Mouse (Mus musculus) kidney, embryonic 14.5 days (tissue): ENCODE data around the gene Astn2. TPM values are rescaled to one million over a fixed set of nuclear protein-coding genes. Genes with fewer than 3 reads are reported as not detected.
A peak's percentile ranks its signal among the peaks of the same experiment; 100 is the strongest.

Source experiments
- ATAC-seq: fragments of 200-750 bp; cut with Nextera tagmentation; 2 replicates; pipeline ENCODE4 v1.8.0; 2017; ENCODE audit warnings: moderate number of reproducible peaks, mild to moderate bottlenecking, moderate TSS enrichment, moderate library complexity; ENCODE audit not compliant: low FRiP score, low TSS enrichment
- H3K27ac ChIP-seq: fragments of 300-500 bp; sonication (generic); 2 replicates; pipeline ENCODE4 v1.5.1; 2014; ENCODE audit warnings: low read depth, mild to moderate bottlenecking, low read length, moderate library complexity, mixed read lengths
- H3K27me3 ChIP-seq: fragments of 300-500 bp; sonication (generic); 2 replicates; pipeline ENCODE4 v1.6.1; 2014; ENCODE audit warnings: mild to moderate bottlenecking, low read length; ENCODE audit not compliant: control insufficient read depth, insufficient read depth
- H3K36me3 ChIP-seq: fragments of 300-500 bp; sonication (generic); 2 replicates; pipeline ENCODE4 v1.6.1; 2014; ENCODE audit warnings: low read length, mixed read lengths; ENCODE audit not compliant: control insufficient read depth, insufficient read depth
- H3K4me1 ChIP-seq: fragments of 300-500 bp; sonication (generic); 2 replicates; pipeline ENCODE4 v1.6.1; 2014; ENCODE audit warnings: low read length, mixed read lengths; ENCODE audit not compliant: control insufficient read depth, insufficient read depth
- H3K4me2 ChIP-seq: fragments of 300-500 bp; sonication (generic); replicated peaks from 2 replicates; pipeline ENCODE4 v1.6.1; 2014; ENCODE audit warnings: low read depth, mild to moderate bottlenecking, low read length
- H3K4me3 ChIP-seq: fragments of 300-500 bp; sonication (generic); 2 replicates; pipeline ENCODE4 v1.5.1; 2014; ENCODE audit warnings: mild to moderate bottlenecking, low read length
- H3K9ac ChIP-seq: fragments of 300-500 bp; sonication (generic); 2 replicates; pipeline ENCODE4 v1.6.1; 2014; ENCODE audit warnings: low read depth, mild to moderate bottlenecking, low read length, moderate library complexity
- H3K9me3 ChIP-seq: fragments of 300-500 bp; sonication (generic); 2 replicates; pipeline ENCODE4 v1.6.1; 2016; ENCODE audit warnings: low read length; ENCODE audit not compliant: control insufficient read depth
- WGBS: fragments of 180-500 bp; shearing (Covaris S2); extraction: QIAGEN DNeasy Blood & Tissue Kit; methylation state at CpG from one replicate; pipeline ENCODE4 v1.1.7; 2014; 5-methylcytosine and 5-hydroxymethylcytosine counted together
- polyA plus RNA-seq: library from polyadenylated mRNA; unstranded; fragments of >200 nt; fragmentation: Nextera tagmentation; extraction: Ambion mirVana; gene quantifications from 2 replicates; pipeline ENCODE4 v1.2.1, GENCODE M21; 2014

The Astn2 gene
- polyA plus RNA-seq, 1 experiment from 2014 or later, result 0.60 TPM

- H3K9me3 ChIP-seq, result no peaks in the 10 kb centered on the region
- no peaks in the 10 kb centered on the region for H3K36me3 ChIP-seq
- no peak overlapping the region for H3K27ac ChIP-seq
- peak; percentile 43; the same call in 1 of the 2 replicates for ATAC-seq
- no peaks in the 10 kb centered on the region for H3K27me3 ChIP-seq
- no peak overlapping the region for H3K4me2 ChIP-seq
- no peaks in the 10 kb centered on the region for H3K4me1 ChIP-seq
- WGBS, result 34% methylated on average over 2 of the region's 2 CpGs
- H3K4me3 ChIP-seq, result no peak overlapping the region
- H3K9ac ChIP-seq, result no peak overlapping the region
Observed at GRCm38 (mm10) chr4:66232350-66232749, 172.1 kb downstream of the Astn2 start.

DNA sequence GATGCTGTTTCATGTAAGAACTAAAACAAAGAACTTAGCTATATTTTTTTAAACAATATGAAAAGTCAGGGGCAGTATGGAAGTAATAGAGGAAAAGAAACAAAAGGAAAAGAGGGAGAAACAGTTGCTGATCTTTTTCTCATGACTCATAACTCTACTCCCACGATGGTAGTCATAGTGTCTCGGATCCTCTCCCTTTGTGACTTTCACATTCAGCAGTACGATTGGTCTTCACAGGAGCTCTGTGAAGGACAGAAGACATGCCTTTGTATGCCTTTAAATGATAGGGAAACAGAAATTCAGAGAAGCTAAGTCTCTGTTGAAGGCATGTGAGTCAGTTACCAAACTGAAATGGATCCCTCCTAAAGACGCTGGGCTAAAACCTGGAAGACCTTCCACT, 173.7 kb downstream of the Astn2 start:
- no peaks in the 10 kb centered on the region for H3K9me3 ChIP-seq
- ATAC-seq, result no peak
- H3K9ac ChIP-seq, result no peak overlapping the region
- no peak overlapping the region for H3K4me3 ChIP-seq
- no peaks in the 10 kb centered on the region for H3K27me3 ChIP-seq
- H3K4me2 ChIP-seq, result no peak overlapping the region
- no peaks in the 10 kb centered on the region for H3K4me1 ChIP-seq
- no peaks in the 10 kb centered on the region for H3K36me3 ChIP-seq
- 84% methylated on average over 4 of the region's 4 CpGs for WGBS
- H3K27ac ChIP-seq, result no peak overlapping the region

- H3K4me1 ChIP-seq, result no peaks in the 10 kb centered on the region
- H3K27ac ChIP-seq, result no peak overlapping the region
- no peak overlapping the region for H3K4me2 ChIP-seq
- 82% methylated on average over 9 of the region's 9 CpGs for WGBS
- H3K4me3 ChIP-seq, result no peak overlapping the region
- no peaks in the 10 kb centered on the region for H3K9me3 ChIP-seq
- no peaks in the 10 kb centered on the region for H3K27me3 ChIP-seq
- ATAC-seq, result no peak
- no peaks in the 10 kb centered on the region for H3K36me3 ChIP-seq
- no peak overlapping the region for H3K9ac ChIP-seq
Observed at GRCm38 (mm10) chr4:66222602-66223317, 181.7 kb downstream of the Astn2 start.

DNA sequence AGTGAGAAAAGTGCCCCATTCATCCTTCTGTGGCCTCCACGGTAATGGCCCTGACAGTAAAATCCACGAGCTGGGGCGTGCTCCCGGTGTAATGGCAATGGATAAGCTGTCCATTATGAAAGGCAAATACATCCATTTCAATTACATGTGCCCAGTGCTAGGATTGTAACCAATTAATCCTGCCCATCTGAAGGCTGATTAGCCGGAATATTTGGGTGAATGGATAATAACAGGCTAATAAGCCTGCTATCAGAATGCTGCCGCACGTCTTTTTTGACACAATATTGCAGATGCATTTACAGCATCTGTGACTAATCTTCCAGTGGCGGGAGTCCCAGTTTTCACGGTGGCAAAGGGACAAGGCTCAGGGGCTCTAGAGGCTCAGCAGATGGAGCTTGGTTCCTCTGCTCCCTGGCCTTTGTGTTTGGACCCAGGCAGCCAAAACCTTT, 189.2 kb downstream of the Astn2 start:
- no peak for ATAC-seq
- no peak overlapping the region for H3K27ac ChIP-seq
- H3K4me3 ChIP-seq, result no peak overlapping the region
- H3K4me1 ChIP-seq, result no peaks in the 10 kb centered on the region
- no peaks in the 10 kb centered on the region for H3K27me3 ChIP-seq
- no peak overlapping the region for H3K9ac ChIP-seq
- WGBS, result 86% methylated on average over 9 of the region's 9 CpGs
- H3K4me2 ChIP-seq, result no peak overlapping the region
- H3K9me3 ChIP-seq, result no peaks in the 10 kb centered on the region
- H3K36me3 ChIP-seq, result no peaks in the 10 kb centered on the region

GRCm38 (mm10) chr4:66189636-66190035, 214.8 kb downstream of the Astn2 start:
- Histone ChIP-seq H3K4me1 (no peaks in the 10 kb centered on the region), H3K4me2 (no peak overlapping the region), H3K9me3 (no peaks in the 10 kb centered on the region), H3K27ac (no peak overlapping the region), H3K4me3 (no peak overlapping the region), H3K36me3 (no peaks in the 10 kb centered on the region), H3K9ac (no peak overlapping the region), H3K27me3 (no peaks in the 10 kb centered on the region)
- no peak for ATAC-seq
- WGBS, result 94% methylated on average over 8 of the region's 8 CpGs

DNA sequence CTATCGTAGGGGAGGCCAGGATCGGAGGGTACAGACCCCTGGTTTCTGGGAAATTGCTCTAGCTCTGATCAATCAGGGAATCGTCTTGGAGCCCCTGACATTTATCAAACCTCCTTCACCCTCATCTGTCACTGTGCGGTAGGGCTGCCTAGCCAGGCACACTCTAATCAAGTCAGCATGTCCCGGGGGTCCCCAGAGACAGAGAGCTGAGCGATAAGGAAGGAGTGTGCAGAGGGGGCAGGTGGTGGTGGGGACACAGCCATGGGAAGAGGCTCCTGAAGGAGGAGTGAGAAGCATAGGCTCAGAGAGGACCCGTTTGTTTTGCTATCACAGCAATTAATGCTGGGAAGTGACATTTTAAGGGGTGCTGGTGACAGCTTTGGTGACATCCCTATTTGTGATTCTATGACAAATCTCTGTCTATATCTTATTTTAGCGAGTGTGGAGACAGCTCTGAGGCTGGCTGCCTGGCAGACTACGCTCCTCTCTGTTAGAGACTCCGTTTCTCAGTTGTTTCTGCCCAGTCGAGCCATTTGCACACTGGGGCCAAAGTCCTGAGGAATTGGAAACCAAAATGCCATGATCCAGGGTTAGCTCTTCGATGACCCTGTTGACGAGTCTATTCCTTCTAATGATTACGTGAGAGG, 228.4 kb downstream of the Astn2 start:
- no peaks in the 10 kb centered on the region for H3K36me3 ChIP-seq
- no peak overlapping the region for H3K4me3 ChIP-seq
- no peak overlapping the region for H3K9ac ChIP-seq
- no peaks in the 10 kb centered on the region for H3K27me3 ChIP-seq
- no peak overlapping the region for H3K4me2 ChIP-seq
- no peak for ATAC-seq
- no peaks in the 10 kb centered on the region for H3K4me1 ChIP-seq
- 53% methylated on average over 14 of the region's 14 CpGs for WGBS
- no peaks in the 10 kb centered on the region for H3K9me3 ChIP-seq
- no peak overlapping the region for H3K27ac ChIP-seq

DNA sequence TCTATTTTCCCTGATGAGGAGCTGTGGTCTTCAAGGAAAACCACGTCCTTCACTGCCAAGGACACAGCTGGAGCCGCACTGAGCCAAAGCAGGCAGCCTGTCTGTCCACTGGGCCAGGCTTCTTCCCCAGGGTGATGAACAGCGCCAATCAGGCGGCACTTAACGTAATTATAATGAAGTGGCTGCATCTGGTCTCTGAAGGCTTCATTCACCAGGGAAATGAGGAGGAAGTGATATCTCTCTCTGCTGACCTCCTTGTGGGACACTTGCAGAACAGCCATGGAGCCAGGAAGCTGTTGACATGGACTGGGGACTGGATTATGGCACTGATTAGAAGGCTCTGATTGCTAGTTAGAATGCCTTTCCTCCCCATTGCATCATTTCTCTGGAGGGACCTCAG, 232.8 kb downstream of the Astn2 start:
- Histone ChIP-seq H3K4me3 (no peak overlapping the region), H3K36me3 (no peaks in the 10 kb centered on the region), H3K9ac (no peak overlapping the region), H3K27me3 (no peaks in the 10 kb centered on the region), H3K9me3 (no peaks in the 10 kb centered on the region), H3K4me2 (no peak overlapping the region), H3K27ac (no peak overlapping the region), H3K4me1 (no peaks in the 10 kb centered on the region)
- WGBS, result 80% methylated on average over 5 of the region's 5 CpGs
- ATAC-seq, result no peak

DNA sequence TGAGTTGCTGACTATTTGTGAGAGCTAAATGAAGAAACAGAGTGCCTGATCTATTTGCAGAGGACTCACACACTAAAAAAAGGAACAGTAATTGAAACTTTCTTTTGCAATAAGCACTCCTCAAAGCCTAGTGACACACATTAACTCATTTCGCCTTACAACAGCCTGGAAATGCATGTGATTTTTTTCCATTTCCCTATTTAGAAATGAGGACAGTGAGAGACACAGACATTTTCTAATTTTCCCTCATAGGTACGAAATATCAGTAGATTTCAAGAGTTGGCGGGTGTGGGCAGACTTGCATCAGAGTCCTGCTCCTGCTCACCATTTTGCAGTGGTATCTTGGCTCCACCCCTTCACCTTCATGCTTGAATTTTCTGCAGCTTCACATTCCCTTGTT, 233.6 kb downstream of the Astn2 start:
- WGBS, result 95% methylated on average over 3 of the region's 3 CpGs
- no peak for ATAC-seq

GRCm38 (mm10) chr4:66169485-66169884, 234.9 kb downstream of the Astn2 start:
- 54% methylated on average over 2 of the region's 2 CpGs for WGBS
- ATAC-seq, result no peak
- Histone ChIP-seq H3K27me3 (no peaks in the 10 kb centered on the region), H3K4me3 (no peak overlapping the region), H3K4me2 (no peak overlapping the region), H3K27ac (no peak overlapping the region), H3K9me3 (no peaks in the 10 kb centered on the region), H3K4me1 (no peaks in the 10 kb centered on the region), H3K9ac (no peak overlapping the region), H3K36me3 (no peaks in the 10 kb centered on the region)

More for the DNA sequence above, 233.6 kb downstream of the Astn2 start:
- Histone ChIP-seq H3K4me1 (no peaks in the 10 kb centered on the region), H3K27ac (no peak overlapping the region), H3K27me3 (no peaks in the 10 kb centered on the region), H3K4me3 (no peak overlapping the region), H3K4me2 (no peak overlapping the region), H3K36me3 (no peaks in the 10 kb centered on the region), H3K9me3 (no peaks in the 10 kb centered on the region), H3K9ac (no peak overlapping the region)
